Mouse (Mus musculus) embryonic fibroblast, embryonic 13.5 days (primary cell): ENCODE data around the gene Amotl2.

ENCODE experiments used
- CTCF ChIP-seq: IDR thresholded peaks from 2 replicates; pipeline ENCODE4 v1.5.1; 2011; ENCODE audit warnings: mild to moderate bottlenecking, control low read depth, low read length, moderate library complexity, borderline replicate concordance; ENCODE audit not compliant: insufficient read depth
- POLR2A ChIP-seq: IDR thresholded peaks from 2 replicates; pipeline ENCODE4 v1.6.1; 2011; ENCODE audit warnings: low read depth, mild to moderate bottlenecking, control low read depth, low read length, moderate library complexity

- TF ChIP-seq CTCF (no peak), POLR2A (no peak)
Measured at GRCm38 (mm10) chr9:102759581-102760001, 43.1 kb downstream of the Amotl2 start.
